ENCODE assay signal across 8 mouse cellular contexts in genomic region chr8:123777319-123777718, GRCm38 (mm10). TPM values are rescaled to one million over a fixed set of nuclear protein-coding genes. Genes with fewer than 3 reads are reported as not detected.
DNase-seq lines count a peak whose midpoint lies in the region; ATAC-seq and TF ChIP-seq lines count a peak whose summit lies in the region.
"Had no signal": no experiment of that assay in that cellular context is flagged by ENCODE, and none has a peak within 500 bp of the region (broad histone marks: within the 10 kb centered on the region; RNA-seq: fewer than 3 reads in every experiment).

No protein-coding gene starts in this region.

- H3K79me2 ChIP-seq in heart, adult 2 months (replicated peaks; ENCODE audit: control insufficient read depth, insufficient read depth, low read length): no peaks in the 10 kb centered on the region

- intact Hi-C loops in heart, adult 2 months (cut with DNase I): no loop called here
- intact Hi-C loops in heart, postnatal 25 days (cut with DNase I): no loop called here
- intact Hi-C loops in gastrocnemius, postnatal 36 days (cut with DNase I): no loop called here

- no peak overlapping the region for H3K27ac ChIP-seq in heart, adult 2 months
- peak overlapping the region; percentile 50 for H3K27ac ChIP-seq in midbrain, embryonic 10.5 days (replicated peaks)
- H3K27ac ChIP-seq in midbrain, embryonic 16.5 days (ENCODE audit: low read length): no peak overlapping the region
- H3K27ac ChIP-seq in midbrain, embryonic 13.5 days: 0 out of 2 replicates have a peak overlapping the region, but pooled peaks have one; percentile 25

- TF ChIP-seq POLR2A in heart, adult 2 months (IDR thresholded peaks at IDR 0.05; ENCODE audit: insufficient read depth, low read depth, low read length): no peak

- peak; percentile 41 to 49 for DNase-seq in heart, adult 2 months
- DNase-seq in heart, postnatal 25 days (ENCODE audit: low spot score): no peak
- DNase-seq in midbrain, embryonic 10.5 days (ENCODE audit: low spot score): no peak
- peak; percentile 23 to 31 for DNase-seq in gastrocnemius, postnatal 36 days
- DNase-seq in thymus, postnatal 14 days: no peak
- DNase-seq: spleen, adult 18-20 months had no signal

- 37% methylated on average over 7 of the region's 7 CpGs for WGBS in heart, adult 2 months
- WGBS in midbrain, embryonic 10.5 days: 33% methylated on average over 7 of the region's 7 CpGs
- WGBS in midbrain, embryonic 16.5 days: 31% methylated on average over 7 of the region's 7 CpGs
- 33% methylated on average over 7 of the region's 7 CpGs for WGBS in midbrain, embryonic 13.5 days

- ATAC-seq in midbrain, embryonic 16.5 days: no peak
- no peak for ATAC-seq in midbrain, embryonic 13.5 days

- no peak for TF ChIP-seq CTCF in heart, adult 2 months (IDR thresholded peaks at IDR 0.05)

- H3K9ac ChIP-seq in heart, adult 2 months (ENCODE audit: low read depth, low read length): no peak overlapping the region
- no peak overlapping the region for H3K9ac ChIP-seq in midbrain, embryonic 16.5 days (ENCODE audit: low read depth, low read length)
- H3K9ac ChIP-seq in midbrain, embryonic 13.5 days (replicated peaks): no peak overlapping the region; the same call in 1 of the 2 replicates

- no peaks in the 10 kb centered on the region for H3K27me3 ChIP-seq in heart, adult 2 months (ENCODE audit: control insufficient read depth, insufficient read depth, low read length)
- H3K27me3 ChIP-seq in midbrain, embryonic 10.5 days (ENCODE audit: low read depth, poor library complexity, severe bottlenecking): no peaks in the 10 kb centered on the region
- H3K27me3 ChIP-seq in midbrain, embryonic 16.5 days (ENCODE audit: control insufficient read depth, insufficient read depth, low read depth, low read length): no peaks in the 10 kb centered on the region
- H3K27me3 ChIP-seq in midbrain, embryonic 13.5 days: no peaks in the 10 kb centered on the region

- H3K4me3 ChIP-seq in heart, adult 2 months: no peak overlapping the region
- H3K4me3 ChIP-seq in midbrain, embryonic 10.5 days: no peak overlapping the region
- no peak overlapping the region for H3K4me3 ChIP-seq in midbrain, embryonic 16.5 days (ENCODE audit: low read depth, low read length)
- H3K4me3 ChIP-seq in midbrain, embryonic 13.5 days (replicated peaks): no peak overlapping the region

- no peaks in the 10 kb centered on the region for H3K9me3 ChIP-seq in midbrain, embryonic 10.5 days (replicated peaks)
- H3K9me3 ChIP-seq in midbrain, embryonic 16.5 days (replicated peaks; ENCODE audit: control insufficient read depth, low read length, poor library complexity, severe bottlenecking): no peaks in the 10 kb centered on the region
- no peaks in the 10 kb centered on the region for H3K9me3 ChIP-seq in midbrain, embryonic 13.5 days

- H3K36me3 ChIP-seq in heart, adult 2 months (ENCODE audit: control insufficient read depth, insufficient read depth, low read length): no peaks in the 10 kb centered on the region
- H3K36me3 ChIP-seq in midbrain, embryonic 10.5 days: no peaks in the 10 kb centered on the region
- no peaks in the 10 kb centered on the region for H3K36me3 ChIP-seq in midbrain, embryonic 16.5 days (ENCODE audit: control insufficient read depth, insufficient read depth, low read length)
- no peaks in the 10 kb centered on the region for H3K36me3 ChIP-seq in midbrain, embryonic 13.5 days

- H3K4me1 ChIP-seq in heart, adult 2 months (ENCODE audit: control insufficient read depth, insufficient read depth, low read length): peaks cover 2% of the 10 kb centered on the region
- peaks cover 41% of the 10 kb centered on the region for H3K4me1 ChIP-seq in midbrain, embryonic 10.5 days
- H3K4me1 ChIP-seq in midbrain, embryonic 16.5 days (ENCODE audit: control insufficient read depth, insufficient read depth, low read length): no peaks in the 10 kb centered on the region; the same call in 1 of the 2 replicates
- H3K4me1 ChIP-seq in midbrain, embryonic 13.5 days (replicated peaks): peaks cover 30% of the 10 kb centered on the region

- TF ChIP-seq EP300 in heart, adult 2 months (IDR thresholded peaks at IDR 0.05; ENCODE audit: insufficient read depth, low read depth, low read length): no peak

- H3K4me2 ChIP-seq in midbrain, embryonic 16.5 days (ENCODE audit: low read length): no peak overlapping the region
- no peak overlapping the region for H3K4me2 ChIP-seq in midbrain, embryonic 13.5 days (replicated peaks)

RNA-seq across cellular contexts. Expression of gene Rab4a, which starts 28.5 kb away (rescaled TPM):
- 1 to 10 TPM; 7.7 to 8.4 TPM for total RNA-seq in heart, adult 2 months (2021)
- polyA plus RNA-seq in heart, adult 2 months (2012; rRNA removed): 10.6 and 12.7 TPM in 2 replicates
- total RNA-seq in heart, postnatal 25 days (2021): 1 to 10 TPM; 8.2 to 8.7 TPM
- 67.6 and 71.0 TPM in 2 replicates for polyA plus RNA-seq in midbrain, embryonic 10.5 days (2016; fragmentation: Nextera tagmentation; extraction: Ambion mirVana)
- polyA plus RNA-seq in midbrain, embryonic 16.5 days (2015; fragmentation: Nextera tagmentation; extraction: Ambion mirVana): 79.2 and 81.0 TPM in 2 replicates
- total RNA-seq in gastrocnemius, postnatal 36 days (2021): 10 to 100 TPM; 10.5 to 11.7 TPM
- polyA plus RNA-seq in midbrain, embryonic 13.5 days (2015; fragmentation: Nextera tagmentation; extraction: Ambion mirVana): 64.0 and 65.7 TPM in 2 replicates

Comparison
In these comparisons a context has a peak if more than half of its experiments do, and no peak if none do; other contexts are left out.
1. DNase-seq: peak in heart, adult 2 months (2 of 2) and gastrocnemius, postnatal 36 days (2 of 2); none in heart, postnatal 25 days (single experiment), midbrain, embryonic 10.5 days (single experiment) and thymus, postnatal 14 days (single experiment).
2. H3K27ac ChIP-seq: peak in midbrain, embryonic 10.5 days (single experiment) and midbrain, embryonic 13.5 days (single experiment); none in heart, adult 2 months (single experiment) and midbrain, embryonic 16.5 days (single experiment).